Mouse (Mus musculus) kidney, embryonic 15.5 days (tissue): ENCODE results near the gene Pnp. TPM values are rescaled to one million over a fixed set of nuclear protein-coding genes. Genes with fewer than 3 reads are reported as not detected.
"Not testable (repeated sequence)": the region's sequence is repeated elsewhere in the genome, so short reads cannot be mapped to it uniquely, and the experiment has no call there.

Experiments
- ATAC-seq: fragments of 200-750 bp; cut with Nextera tagmentation; replicated peaks from 2 replicates; pipeline ENCODE4 v1.8.0; 2017; ENCODE audit warnings: moderate TSS enrichment; ENCODE audit not compliant: low FRiP score
- H3K27ac ChIP-seq: fragments of 300-500 bp; sonication (generic); 2 replicates; pipeline ENCODE4 v1.5.1; 2015; ENCODE audit warnings: mild to moderate bottlenecking, inconsistent platforms
- H3K27me3 ChIP-seq: fragments of 300-500 bp; sonication (generic); 2 replicates; pipeline ENCODE4 v1.6.1; 2015; ENCODE audit warnings: inconsistent platforms
- H3K36me3 ChIP-seq: fragments of 300-500 bp; sonication (generic); 2 replicates; pipeline ENCODE4 v1.6.1; 2015; ENCODE audit warnings: inconsistent platforms
- H3K4me1 ChIP-seq: fragments of 300-500 bp; sonication (generic); 2 replicates; pipeline ENCODE4 v1.6.1; 2015; ENCODE audit warnings: inconsistent platforms
- H3K4me2 ChIP-seq: fragments of 300-500 bp; sonication (generic); 2 replicates; pipeline ENCODE4 v1.6.1; 2015; ENCODE audit warnings: moderate library complexity, mild to moderate bottlenecking, inconsistent platforms
- H3K4me3 ChIP-seq: fragments of 300-500 bp; sonication (generic); replicated peaks from 2 replicates; pipeline ENCODE4 v1.5.1; 2015; ENCODE audit warnings: mild to moderate bottlenecking, inconsistent platforms
- H3K9ac ChIP-seq: fragments of 300-500 bp; sonication (generic); 2 replicates; pipeline ENCODE4 v1.6.1; 2015; ENCODE audit warnings: mild to moderate bottlenecking, inconsistent platforms
- H3K9me3 ChIP-seq: fragments of 300-500 bp; sonication (generic); replicated peaks from 2 replicates; pipeline ENCODE4 v1.6.1; 2016; ENCODE audit warnings: inconsistent platforms
- WGBS: fragments of 180-500 bp; shearing (Covaris S2); methylation state at CpG from one replicate; pipeline ENCODE4 v1.1.7; 2015; ENCODE audit warnings: mixed read lengths; 5-methylcytosine and 5-hydroxymethylcytosine counted together
- polyA plus RNA-seq: library from polyadenylated mRNA; unstranded; fragments of >200 nt; fragmentation: Nextera tagmentation; extraction: Ambion mirVana; gene quantifications from 2 replicates; pipeline ENCODE4 v1.2.1, GENCODE M21; 2015

Pnp gene
- polyA plus RNA-seq, 1 experiment from 2014 or later, result 74.3 TPM

DNA sequence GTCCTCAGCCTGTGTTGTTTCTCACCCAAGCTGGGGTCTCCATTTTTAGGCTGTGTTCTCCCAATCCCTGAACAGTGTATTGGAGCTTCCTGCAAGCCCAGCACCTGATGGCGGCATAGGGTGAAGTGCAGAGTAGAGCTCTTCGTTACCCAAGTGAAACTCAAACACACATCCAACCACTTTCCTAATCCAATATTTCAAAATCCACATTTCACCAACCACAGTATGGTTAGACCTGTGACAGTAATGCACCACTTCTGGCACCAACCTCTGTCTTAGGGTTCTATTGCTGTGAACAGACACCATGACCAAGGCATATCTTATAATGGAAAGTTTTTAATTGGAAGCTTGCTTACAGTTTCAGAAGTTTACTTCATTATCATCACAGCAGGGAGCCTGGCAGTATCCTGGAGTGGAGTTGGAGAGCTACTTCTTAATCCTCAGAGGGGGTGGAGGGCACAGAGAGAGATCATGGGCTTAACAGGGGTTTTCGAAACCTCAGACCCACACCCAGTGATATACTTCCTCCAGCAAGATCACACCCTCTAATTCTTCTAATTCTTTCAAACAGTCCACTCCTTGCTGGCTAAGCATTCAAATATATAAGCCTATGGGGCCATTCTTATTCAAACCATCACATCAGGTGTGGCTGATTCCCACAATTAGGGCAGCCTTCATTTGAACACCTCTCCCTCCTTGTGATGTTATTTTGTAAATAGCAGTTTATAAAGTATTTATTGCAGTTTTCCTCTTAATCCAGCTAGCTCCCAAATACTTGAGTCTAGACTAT is 7.4 kb downstream of the Pnp start:
- WGBS, result 97% methylated on average over 3 of the region's 3 CpGs
- Histone ChIP-seq H3K36me3 (no peaks in the 10 kb centered on the region), H3K4me3 (no peak overlapping the region), H3K4me1 (no peaks in the 10 kb centered on the region), H3K4me2 (no peak overlapping the region), H3K27ac (no peak overlapping the region), H3K27me3 (no peaks in the 10 kb centered on the region; the same call in 1 of the 2 replicates), H3K9ac (no peak overlapping the region), H3K9me3 (no peaks in the 10 kb centered on the region)
- no peak for ATAC-seq

DNA sequence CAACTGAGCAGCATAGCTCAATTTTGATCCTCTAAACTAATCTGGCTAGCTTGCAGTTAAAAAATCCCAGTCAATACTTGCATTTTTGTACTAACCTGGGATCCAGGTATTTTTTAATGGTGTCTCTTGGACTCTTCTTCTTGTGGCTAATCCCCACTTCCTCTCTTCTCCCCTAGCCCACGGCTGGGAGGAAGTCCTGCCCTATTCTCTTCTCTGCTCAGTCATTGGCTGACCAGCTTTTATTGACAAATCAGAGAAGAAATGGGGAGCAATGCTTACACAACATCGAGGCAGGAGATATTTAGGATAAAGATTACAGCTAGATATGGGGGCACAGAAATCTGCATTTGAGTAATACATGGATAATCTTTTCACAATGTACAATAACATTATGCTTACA is 8.1 kb downstream of the Pnp start:
- Histone ChIP-seq H3K27ac (no peak overlapping the region), H3K9me3 (no peaks in the 10 kb centered on the region), H3K27me3 (no peaks in the 10 kb centered on the region; the same call in 1 of the 2 replicates), H3K4me1 (peaks cover 1% of the 10 kb centered on the region; the same call in 1 of the 2 replicates), H3K36me3 (no peaks in the 10 kb centered on the region), H3K4me2 (no peak overlapping the region), H3K4me3 (no peak overlapping the region), H3K9ac (no peak overlapping the region)
- no peak for ATAC-seq
- WGBS, result 45% methylated on average over 2 of the region's 2 CpGs

DNA sequence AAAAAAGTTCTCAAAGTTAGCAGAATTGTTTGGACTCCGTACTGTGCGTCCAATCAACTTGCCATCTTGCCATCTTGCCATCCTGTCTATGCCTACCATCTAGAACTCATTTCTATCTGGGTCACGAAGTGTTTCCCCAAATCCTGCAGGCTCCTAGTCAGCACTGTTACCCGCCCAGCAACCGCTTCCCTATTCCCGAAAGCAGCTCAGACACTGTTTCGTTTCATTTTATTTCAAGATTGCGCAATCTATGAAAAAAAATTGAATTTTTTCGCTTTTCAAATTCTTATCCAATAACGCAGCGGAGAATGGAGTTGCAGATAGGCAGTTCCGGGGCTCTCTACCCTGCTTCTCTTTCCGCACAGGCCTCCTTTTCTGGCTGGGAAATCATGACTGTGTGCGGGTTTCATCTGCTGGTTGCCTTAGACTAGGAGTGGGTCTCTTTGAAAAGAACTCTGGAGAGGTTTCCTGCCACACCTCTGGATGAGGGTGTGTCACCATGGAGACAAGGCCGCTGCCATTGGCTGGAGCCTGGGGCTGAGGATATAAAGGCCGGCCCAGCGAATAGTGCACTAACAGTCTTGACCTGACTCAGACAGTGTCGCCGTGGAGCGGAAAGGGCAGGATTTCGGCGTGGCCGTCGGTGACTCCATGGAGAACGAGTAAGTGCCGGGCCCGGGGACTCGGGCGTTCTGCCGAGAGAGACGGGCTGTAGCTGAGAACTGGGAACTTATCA is 13.2 kb downstream of the Pnp start, which contains the start of gene Gm49342:
TSS of gene Gm49342 (plus strand) at position 586 of the 736 bp plus-strand sequence.
- peak within 1 kb of the TSS; percentile 65 for H3K4me2 ChIP-seq
- H3K36me3 ChIP-seq, result peaks cover 4% of the 10 kb centered on the region; the same call in 1 of the 2 replicates
- peaks cover 10% of the 10 kb centered on the region for H3K4me1 ChIP-seq
- peak within 1 kb of the TSS; percentile 52 for H3K9ac ChIP-seq
- ATAC-seq, result peak; percentile 99
- peak within 1 kb of the TSS; percentile 93 for H3K27ac ChIP-seq
- H3K27me3 ChIP-seq, result no peaks in the 10 kb centered on the region
- no peaks in the 10 kb centered on the region for H3K9me3 ChIP-seq
- WGBS, result 17% methylated on average over 31 of the region's 31 CpGs
- H3K4me3 ChIP-seq, result peak within 1 kb of the TSS; percentile 58

GRCm38 (mm10) chr14:50944668-50945033 is 13.8 kb downstream of the Pnp start:
- peak overlapping the region; percentile 52 for H3K9ac ChIP-seq
- H3K9me3 ChIP-seq, H3K36me3 ChIP-seq, H3K27me3 ChIP-seq: not testable (repeated sequence)
- H3K4me2 ChIP-seq, result peak overlapping the region; percentile 65
- peak; percentile 97 for ATAC-seq
- under 1% methylated on average over 15 of the region's 15 CpGs for WGBS
- H3K4me1 ChIP-seq, result peaks cover 10% of the 10 kb centered on the region
- H3K4me3 ChIP-seq, result peak overlapping the region; percentile 58
- H3K27ac ChIP-seq, result peak overlapping the region; percentile 93

DNA sequence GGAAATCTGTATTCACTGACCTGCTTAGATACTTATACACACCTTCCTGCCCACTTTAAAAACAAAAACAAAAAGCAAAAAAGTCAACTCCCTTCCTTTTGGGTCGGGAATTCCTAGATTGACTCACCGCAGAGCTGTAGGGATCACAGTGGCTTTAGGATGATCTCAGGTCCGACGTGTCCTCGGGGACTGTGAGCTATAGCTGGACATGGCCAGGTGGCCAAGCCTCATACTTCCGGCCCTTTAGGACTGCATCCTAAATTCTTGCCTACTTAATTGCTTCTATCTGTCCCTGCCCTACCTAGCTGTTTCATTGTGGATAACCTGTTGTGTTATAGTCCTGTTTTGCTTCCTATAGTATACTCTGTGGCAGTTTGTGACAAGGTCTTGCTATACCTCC is 14.2 kb downstream of the Pnp start:
- whole genome bisulfite sequencing, result 4% methylated on average over 6 of the region's 6 CpGs
- H3K9me3 ChIP-seq, H3K27me3 ChIP-seq, ATAC-seq: not testable (repeated sequence)
- peak overlapping the region; percentile 65 for H3K4me2 ChIP-seq
- H3K27ac ChIP-seq, result peak overlapping the region; percentile 93
- peak overlapping the region; percentile 52 for H3K9ac ChIP-seq
- H3K4me1 ChIP-seq, result peaks cover 10% of the 10 kb centered on the region
- peaks cover 10% of the 10 kb centered on the region; the same call in 1 of the 2 replicates for H3K36me3 ChIP-seq
- H3K4me3 ChIP-seq, result peak overlapping the region; percentile 58

DNA sequence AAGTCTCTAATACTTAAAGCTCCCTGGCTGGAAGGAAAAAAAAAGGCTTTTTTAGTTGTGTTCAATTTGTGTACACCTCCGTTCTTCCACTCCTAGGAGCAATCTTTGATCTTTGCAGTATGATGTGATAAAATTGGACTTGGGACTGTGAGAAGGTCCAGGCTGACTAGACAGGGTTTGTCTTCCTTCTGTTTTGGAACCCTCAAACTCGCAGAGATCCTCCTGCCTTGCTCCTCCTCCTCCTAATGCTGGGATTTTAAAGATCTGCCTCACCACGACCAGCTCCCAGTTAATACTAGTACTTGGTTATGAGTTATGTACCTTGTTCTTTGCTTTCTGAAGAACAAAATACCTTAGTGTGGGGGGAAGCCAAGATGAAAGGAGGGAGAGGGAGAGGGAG is 14.6 kb downstream of the Pnp start:
- H3K9ac ChIP-seq, H3K27me3 ChIP-seq, ATAC-seq, H3K9me3 ChIP-seq: not testable (repeated sequence)
- peaks cover 10% of the 10 kb centered on the region for H3K4me1 ChIP-seq
- H3K4me2 ChIP-seq, result peak overlapping the region; percentile 65
- WGBS, result 19% methylated on average over 3 of the region's 3 CpGs
- H3K27ac ChIP-seq, result peak overlapping the region; percentile 93; the same call in 1 of the 2 replicates
- H3K4me3 ChIP-seq, result peak overlapping the region; percentile 58
- peaks cover 10% of the 10 kb centered on the region; the same call in 1 of the 2 replicates for H3K36me3 ChIP-seq

GRCm38 (mm10) chr14:50955487-50955886 is 24.6 kb downstream of the Pnp start:
- Histone ChIP-seq H3K4me2 (no peak overlapping the region), H3K27me3 (no peaks in the 10 kb centered on the region), H3K27ac (no peak overlapping the region), H3K9me3 (no peaks in the 10 kb centered on the region), H3K9ac (no peak overlapping the region), H3K4me1 (0 out of 2 replicates have a peak, but pooled peaks cover 6% of the 10 kb centered on the region), H3K36me3 (peaks cover 15% of the 10 kb centered on the region), H3K4me3 (no peak overlapping the region)
- 86% methylated on average over 10 of the region's 10 CpGs for WGBS
- no peak for ATAC-seq

- not testable (repeated sequence) for H3K27ac ChIP-seq, H3K4me1 ChIP-seq, H3K9ac ChIP-seq, H3K27me3 ChIP-seq, H3K9me3 ChIP-seq
- peaks cover 12% of the 10 kb centered on the region for H3K36me3 ChIP-seq
- peak; percentile 90 for ATAC-seq
- H3K4me3 ChIP-seq, result peak within 1 kb of the TSS; percentile 25
- WGBS, result 6% methylated on average over 19 of the region's 19 CpGs
- peak within 1 kb of the TSS; percentile 49 for H3K4me2 ChIP-seq
Observed at GRCm38 (mm10) chr14:50955942-50956508, 25.1 kb downstream of the Pnp start, which contains the start of gene Pnp2. Pnp2 (plus strand) TSS chr14:50955992.

DNA sequence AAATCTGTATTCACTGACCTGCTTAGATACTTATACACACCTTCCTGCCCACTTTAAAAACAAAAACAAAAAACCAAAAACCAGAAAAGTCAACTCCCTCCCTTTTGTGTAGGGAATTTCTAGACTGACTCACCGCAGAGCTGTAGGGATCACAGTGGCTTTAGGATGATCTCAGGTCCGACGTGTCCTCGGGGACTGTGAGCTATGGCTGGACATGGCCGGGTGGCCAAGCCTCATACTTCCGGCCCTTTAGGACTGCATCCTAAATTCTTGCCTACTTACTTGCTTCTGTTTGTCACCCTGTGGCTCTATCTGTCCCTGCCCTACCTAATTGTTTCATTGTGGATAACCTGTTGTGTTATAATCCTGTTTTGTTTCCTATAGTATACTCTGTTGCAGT is 25.8 kb downstream of the Pnp start:
- not testable (repeated sequence) for H3K36me3 ChIP-seq, H3K4me3 ChIP-seq, H3K27ac ChIP-seq, H3K9ac ChIP-seq, H3K27me3 ChIP-seq, H3K4me1 ChIP-seq, ATAC-seq, H3K4me2 ChIP-seq, H3K9me3 ChIP-seq
- WGBS, result 79% methylated on average over 6 of the region's 6 CpGs

DNA sequence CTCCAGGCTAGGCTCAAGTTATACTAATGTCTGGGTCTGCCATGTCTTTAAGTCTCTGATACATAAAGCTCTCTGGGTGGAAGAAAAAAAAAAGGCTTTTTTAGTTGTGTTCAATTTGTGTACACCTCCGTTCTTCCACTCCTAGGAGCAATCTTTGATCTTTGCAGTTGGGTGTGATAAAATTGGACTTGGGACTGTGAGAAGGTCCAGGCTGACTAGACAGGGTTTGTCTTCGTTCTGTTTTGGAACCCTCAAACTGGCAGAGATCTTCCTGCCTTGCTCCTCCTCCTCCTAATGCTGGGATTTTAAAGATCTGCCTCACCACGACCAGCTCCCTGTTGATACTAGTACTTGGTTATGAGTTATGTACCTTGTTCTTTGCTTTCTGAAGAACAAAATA is 26.3 kb downstream of the Pnp start:
- not testable (repeated sequence) for H3K36me3 ChIP-seq, H3K27ac ChIP-seq, H3K4me1 ChIP-seq, H3K9me3 ChIP-seq, H3K4me2 ChIP-seq, H3K27me3 ChIP-seq, H3K4me3 ChIP-seq, ATAC-seq, H3K9ac ChIP-seq
- 53% methylated on average over 3 of the region's 3 CpGs for WGBS

- H3K4me3 ChIP-seq, H3K36me3 ChIP-seq, H3K27ac ChIP-seq, H3K4me2 ChIP-seq, H3K4me1 ChIP-seq, H3K9me3 ChIP-seq, H3K9ac ChIP-seq, ATAC-seq, H3K27me3 ChIP-seq: not testable (repeated sequence)
- 81% methylated on average over 5 of the region's 5 CpGs for WGBS
Observed at GRCm38 (mm10) chr14:50958289-50958995, 27.6 kb downstream of the Pnp start.
